Mouse (Mus musculus) brain, embryonic 14.5 days (tissue): ENCODE data around the gene Amh.

Experiments used
- CTCF ChIP-seq: fragments of 200-500 bp; IDR thresholded peaks from 2 replicates; pipeline ENCODE4 v1.5.1; 2012; ENCODE audit warnings: inconsistent platforms, mild to moderate bottlenecking, moderate library complexity, borderline replicate concordance; ENCODE audit not compliant: insufficient read depth, insufficient read length; ENCODE audit errors: extremely low read depth
- POLR2A ChIP-seq: fragments of 200-500 bp; IDR thresholded peaks from 2 replicates; pipeline ENCODE4 v1.6.1; 2012; ENCODE audit warnings: mild to moderate bottlenecking, inconsistent platforms, borderline replicate concordance; ENCODE audit not compliant: poor library complexity, insufficient read depth, insufficient read length, severe bottlenecking; ENCODE audit errors: extremely low read depth

DNA sequence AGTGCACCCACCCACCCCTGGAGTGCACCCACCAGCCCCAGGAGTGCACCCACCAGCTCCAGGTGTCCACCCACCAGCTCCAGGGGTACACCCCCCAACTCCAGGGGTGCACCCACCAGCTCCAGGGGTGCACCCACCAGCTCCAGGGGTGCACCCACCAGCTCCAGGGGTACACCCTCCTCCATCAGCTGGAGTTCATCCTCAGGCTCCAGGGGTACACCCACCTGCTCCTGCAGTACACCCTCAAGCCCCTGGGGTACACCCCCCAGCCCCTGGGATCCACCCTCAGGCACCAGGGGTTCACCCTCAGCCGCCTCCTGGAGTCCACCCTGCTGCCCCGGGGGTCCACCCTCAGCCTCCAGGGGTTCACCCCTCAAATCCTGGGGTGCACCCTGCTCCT lies 703 bp upstream of the Amh start:
- TF ChIP-seq POLR2A (no peak), CTCF (no peak)
